Mouse (Mus musculus) lung, postnatal 0 days (tissue): ENCODE results near the gene Adgrg4.

Source experiments
- CTCF ChIP-seq: IDR thresholded peaks from 2 replicates; pipeline ENCODE4 v1.5.1; 2016; ENCODE audit warnings: antibody characterized with exemption, mild to moderate bottlenecking
- EP300 ChIP-seq: IDR thresholded peaks from 2 replicates; pipeline ENCODE4 v1.6.1; 2016; ENCODE audit warnings: antibody characterized with exemption, mild to moderate bottlenecking, control low read depth

DNA sequence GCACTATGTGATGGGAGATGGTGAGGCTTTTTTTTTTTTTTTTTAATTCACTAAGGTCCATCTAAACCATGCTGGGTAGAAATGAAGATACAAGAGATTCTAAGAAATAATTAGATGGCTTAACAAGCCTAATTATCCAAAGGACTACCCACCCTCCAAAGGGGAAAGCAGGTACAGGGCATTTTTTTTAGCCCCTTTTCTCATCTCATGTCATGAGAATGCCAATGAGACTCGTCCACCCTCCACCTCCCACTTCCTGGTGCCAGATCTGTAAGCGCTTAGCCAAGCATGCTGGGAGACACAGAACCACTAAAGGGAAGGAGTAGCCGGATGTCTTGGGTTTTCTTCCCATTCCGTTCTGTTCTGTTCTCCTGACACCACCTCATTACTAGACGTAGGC is 172.8 kb downstream of the Adgrg4 start, which contains the start of gene Brs3:
- TF ChIP-seq EP300 (no peak), CTCF (no peak)
